Mouse (Mus musculus) stomach, postnatal 0 days (tissue): ENCODE measurements around the gene Ttc17.

ENCODE experiments used
- CTCF ChIP-seq: IDR thresholded peaks from 2 replicates; pipeline ENCODE4 v1.5.1; 2016; ENCODE audit warnings: antibody characterized with exemption, low read depth, mild to moderate bottlenecking, moderate library complexity
- EP300 ChIP-seq: optimal IDR thresholded peaks from 2 replicates; pipeline ENCODE3; 2016; ENCODE audit warnings: antibody characterized with exemption

DNA sequence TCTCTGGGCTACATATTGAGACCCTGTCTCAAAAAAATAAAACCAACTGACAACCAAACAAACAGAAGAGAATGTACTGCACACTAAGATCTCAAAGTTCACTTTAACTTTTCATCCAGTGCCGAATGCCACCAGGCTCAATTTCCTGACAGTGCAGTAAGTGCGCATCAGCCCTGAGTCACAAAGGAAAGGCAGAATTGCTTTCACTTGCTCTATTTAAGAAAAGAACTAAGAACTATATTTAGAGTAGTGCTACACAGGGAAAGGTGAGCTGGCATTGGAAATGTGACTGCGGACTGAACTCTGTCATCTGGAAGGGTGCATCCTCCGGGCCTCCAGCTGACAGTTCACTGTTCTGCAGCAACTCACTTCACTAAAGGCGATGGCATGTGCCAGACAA, 18.6 kb downstream of the Ttc17 start:
- TF ChIP-seq CTCF (no peak), EP300 (no peak)
